Mouse (Mus musculus): Measurements from ENCODE around the gene Tgfb1. TPM values are rescaled to one million over a fixed set of nuclear protein-coding genes. Genes with fewer than 3 reads are reported as not detected.
A peak's percentile ranks its signal among the peaks of the same experiment; 100 is the strongest.
"Not testable (repeated sequence)": the region's sequence is repeated elsewhere in the genome, so short reads cannot be mapped to it uniquely, and the experiment has no call there.

Gene Tgfb1
- polyA plus RNA-seq, 1 experiment from 2014 or later: 6.1 TPM

DNA sequence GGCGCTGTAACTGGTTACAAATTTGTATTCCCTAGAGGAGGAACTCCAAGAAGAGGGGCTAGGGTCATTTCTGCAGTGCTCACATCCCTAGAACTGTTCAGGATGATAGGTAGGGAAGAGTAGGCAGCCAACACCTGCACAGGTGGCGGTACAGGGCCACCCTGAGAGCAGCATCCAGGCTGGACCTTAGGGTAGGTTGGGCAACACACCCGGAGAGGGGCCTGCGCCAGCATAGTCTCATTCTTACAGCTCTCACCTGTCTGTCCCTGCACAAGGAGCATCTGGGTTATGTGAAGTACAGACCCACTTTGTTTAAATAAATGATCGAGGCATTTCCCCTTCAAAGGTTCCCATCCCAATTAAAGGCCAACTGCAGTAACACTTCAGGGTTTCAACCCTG, 34.0 kb downstream of the Tgfb1 start:
- Histone ChIP-seq H3K27ac (ENCODE audit: low read depth) (no peak overlapping the region), H3K4me2 (ENCODE audit: low read depth, low read length) (no peak overlapping the region), H3K4me3 (ENCODE audit: low read depth, low read length) (no peak overlapping the region), H3K9ac (replicated peaks) (no peak overlapping the region), H3K36me3 (replicated peaks; ENCODE audit: insufficient read depth, low read length) (peaks cover 53% of the 10 kb centered on the region), H3K9me3 (ENCODE audit: low read length) (no peaks in the 10 kb centered on the region), H3K27me3 (ENCODE audit: insufficient read depth, low read length) (no peaks in the 10 kb centered on the region), H3K4me1 (ENCODE audit: insufficient read depth) (peaks cover 14% of the 10 kb centered on the region)
- no peak for DNase-seq
- 83% methylated on average over 5 of the region's 5 CpGs for WGBS (ENCODE audit: insufficient replicate concordance)
- no peak for ATAC-seq
- TF ChIP-seq CTCF (IDR thresholded peaks at IDR 0.05; ENCODE audit: low read depth) (no peak), EP300 (IDR thresholded peaks at IDR 0.05; ENCODE audit: low read depth) (no peak)

DNA sequence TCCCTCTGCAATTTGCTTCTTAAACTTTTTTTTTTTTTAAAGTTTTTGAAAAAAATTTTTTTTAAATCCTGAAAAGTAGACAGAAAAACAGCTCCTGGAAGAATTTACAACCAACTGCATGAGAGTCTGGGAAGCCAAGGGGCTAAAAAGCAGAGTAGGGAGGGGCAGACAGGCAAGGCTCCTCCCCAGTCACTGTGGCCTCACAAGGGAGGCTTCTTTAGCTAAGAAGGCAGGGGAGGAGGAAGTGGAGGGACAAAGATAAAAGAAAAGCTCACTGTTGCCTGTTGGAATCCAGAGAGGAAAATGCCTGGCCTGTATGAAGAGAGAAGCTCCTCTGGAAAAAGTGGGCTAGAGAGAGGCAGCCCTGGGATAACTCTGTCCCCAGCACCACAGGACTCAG, 35.0 kb downstream of the Tgfb1 start:
- H3K27me3 ChIP-seq (ENCODE audit: insufficient read depth, low read length); H3K9ac ChIP-seq (replicated peaks); DNase-seq; H3K9me3 ChIP-seq (ENCODE audit: low read length); ATAC-seq; H3K4me3 ChIP-seq (ENCODE audit: low read depth, low read length); H3K4me2 ChIP-seq (ENCODE audit: low read depth, low read length): not testable (repeated sequence)
- peaks cover 14% of the 10 kb centered on the region for H3K4me1 ChIP-seq (ENCODE audit: insufficient read depth)
- H3K27ac ChIP-seq (ENCODE audit: low read depth): peak overlapping the region; percentile 14; the same call in 1 of the 2 replicates
- H3K36me3 ChIP-seq (replicated peaks; ENCODE audit: insufficient read depth, low read length): peaks cover 60% of the 10 kb centered on the region

DNA sequence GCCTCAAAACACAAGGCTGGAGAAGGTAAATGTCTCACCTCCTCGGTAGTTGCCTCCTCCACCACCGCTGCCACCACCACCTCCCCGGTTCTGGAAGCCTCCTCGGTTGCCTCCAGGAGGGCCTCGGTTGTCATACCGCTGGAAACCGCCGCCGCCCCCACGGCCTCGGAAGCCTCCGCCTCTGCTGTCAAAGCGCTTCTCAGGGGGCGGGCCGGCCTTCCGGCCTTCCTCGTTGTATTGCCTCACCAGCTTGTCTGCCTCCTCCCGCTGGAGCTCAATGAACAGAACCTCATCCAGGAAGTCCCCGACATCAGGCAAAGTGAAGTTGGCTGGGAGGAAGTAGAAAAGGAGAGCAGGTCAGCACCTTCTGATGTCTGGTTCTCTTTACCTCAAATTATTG, 39.1 kb downstream of the Tgfb1 start:
- Histone ChIP-seq H3K27ac (ENCODE audit: low read depth) (no peak overlapping the region), H3K4me1 (ENCODE audit: insufficient read depth) (no peaks in the 10 kb centered on the region), H3K4me3 (ENCODE audit: low read depth, low read length) (no peak overlapping the region), H3K9ac (replicated peaks) (no peak overlapping the region), H3K4me2 (ENCODE audit: low read depth, low read length) (no peak overlapping the region), H3K9me3 (ENCODE audit: low read length) (no peaks in the 10 kb centered on the region), H3K36me3 (replicated peaks; ENCODE audit: insufficient read depth, low read length) (peaks cover 91% of the 10 kb centered on the region), H3K27me3 (ENCODE audit: insufficient read depth, low read length) (no peaks in the 10 kb centered on the region)
- no peak for ATAC-seq
- WGBS (ENCODE audit: insufficient replicate concordance): 72% methylated on average over 19 of the region's 19 CpGs
- TF ChIP-seq CTCF (IDR thresholded peaks at IDR 0.05; ENCODE audit: low read depth) (no peak), EP300 (IDR thresholded peaks at IDR 0.05; ENCODE audit: low read depth) (no peak)
- no peak for DNase-seq

DNA sequence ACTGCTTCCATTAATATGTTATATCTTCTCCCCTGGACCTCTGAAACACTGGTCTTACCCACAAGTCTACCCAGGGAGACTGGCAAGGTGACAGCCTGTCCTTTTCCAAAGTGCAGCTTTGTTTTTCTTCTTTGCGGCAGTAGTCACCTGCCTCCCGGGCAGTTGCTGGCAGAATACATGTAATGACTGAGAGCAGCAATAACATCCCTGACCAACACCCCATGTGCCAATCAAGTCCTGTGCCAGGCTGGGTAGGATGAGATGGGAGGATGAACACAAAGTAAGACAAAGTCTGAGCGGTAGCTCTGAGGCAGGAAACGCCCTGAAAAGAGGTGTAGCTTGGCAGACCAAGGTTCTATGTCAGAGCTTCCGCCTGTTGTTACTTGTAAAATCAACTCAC, 41.0 kb downstream of the Tgfb1 start:
- Histone ChIP-seq H3K36me3 (replicated peaks; ENCODE audit: insufficient read depth, low read length) (peaks cover 98% of the 10 kb centered on the region), H3K9me3 (ENCODE audit: low read length) (no peaks in the 10 kb centered on the region), H3K4me2 (ENCODE audit: low read depth, low read length) (no peak overlapping the region), H3K27ac (ENCODE audit: low read depth) (no peak overlapping the region), H3K9ac (replicated peaks) (no peak overlapping the region), H3K4me1 (ENCODE audit: insufficient read depth) (no peaks in the 10 kb centered on the region), H3K27me3 (ENCODE audit: insufficient read depth, low read length) (no peaks in the 10 kb centered on the region), H3K4me3 (ENCODE audit: low read depth, low read length) (no peak overlapping the region)
- no peak for ATAC-seq
- TF ChIP-seq EP300 (IDR thresholded peaks at IDR 0.05; ENCODE audit: low read depth) (no peak), CTCF (IDR thresholded peaks at IDR 0.05; ENCODE audit: low read depth) (no peak)
- WGBS (ENCODE audit: insufficient replicate concordance): 97% methylated on average over 5 of the region's 5 CpGs
- no peak for DNase-seq

DNA sequence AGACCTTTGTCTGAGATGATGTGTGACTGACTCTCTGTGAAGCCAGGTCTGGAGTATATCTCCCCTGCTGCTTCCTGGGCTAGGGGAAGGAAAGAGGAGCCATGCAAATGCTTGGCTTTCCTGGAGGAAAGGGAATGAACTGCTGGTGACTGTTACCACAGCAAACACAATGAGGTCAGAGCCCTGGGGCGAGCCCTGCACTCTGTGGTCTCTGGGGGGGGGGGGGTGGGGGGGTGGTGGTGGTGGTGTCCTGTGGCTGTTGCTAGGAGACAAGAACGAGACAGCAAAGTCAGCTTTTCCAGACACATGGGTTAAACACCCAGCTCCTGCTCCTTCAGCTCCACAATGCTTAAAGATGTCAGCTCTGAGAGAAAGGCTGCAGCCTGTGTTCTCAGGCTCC, 42.6 kb downstream of the Tgfb1 start:
- H3K9ac ChIP-seq (replicated peaks): no peak overlapping the region
- ATAC-seq (peak; percentile 33; the same call in 1 of the 2 replicates), DNase-seq (no peak)
- no peaks in the 10 kb centered on the region for H3K27me3 ChIP-seq (ENCODE audit: insufficient read depth, low read length)
- H3K27ac ChIP-seq (ENCODE audit: low read depth): no peak overlapping the region
- H3K4me2 ChIP-seq (ENCODE audit: low read depth, low read length): no peak overlapping the region
- H3K4me3 ChIP-seq (ENCODE audit: low read depth, low read length): no peak overlapping the region
- no peaks in the 10 kb centered on the region for H3K9me3 ChIP-seq (ENCODE audit: low read length)
- no peaks in the 10 kb centered on the region for H3K4me1 ChIP-seq (ENCODE audit: insufficient read depth)
- TF ChIP-seq CTCF (IDR thresholded peaks at IDR 0.05; ENCODE audit: low read depth): no peak
- TF ChIP-seq EP300 (IDR thresholded peaks at IDR 0.05; ENCODE audit: low read depth): no peak
- 59% methylated on average over 2 of the region's 2 CpGs for WGBS (ENCODE audit: insufficient replicate concordance)
- H3K36me3 ChIP-seq (replicated peaks; ENCODE audit: insufficient read depth, low read length): peaks cover 97% of the 10 kb centered on the region

DNA sequence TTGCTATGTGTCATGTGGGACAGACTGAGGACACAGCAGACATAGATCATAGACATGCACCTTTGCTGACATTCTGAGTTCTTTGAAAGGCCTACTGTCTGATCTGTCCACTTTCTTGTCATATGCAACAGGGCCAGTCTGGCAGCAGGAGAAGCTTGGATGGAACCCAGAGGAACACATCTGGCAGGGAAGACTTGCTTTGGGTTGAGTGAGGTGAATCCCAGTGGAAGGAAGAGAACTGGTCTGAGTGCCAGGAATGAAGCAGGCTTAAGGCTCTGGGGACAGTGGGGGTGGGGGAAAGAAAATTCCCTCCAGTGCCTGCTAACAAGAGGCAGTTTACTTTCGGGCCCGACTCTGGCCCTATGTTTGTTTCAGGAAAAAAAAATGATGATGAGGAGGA, 43.1 kb downstream of the Tgfb1 start:
- H3K36me3 ChIP-seq (replicated peaks; ENCODE audit: insufficient read depth, low read length): peaks cover 97% of the 10 kb centered on the region
- no peaks in the 10 kb centered on the region for H3K9me3 ChIP-seq (ENCODE audit: low read length)
- DNase-seq (no peak), ATAC-seq (no peak)
- H3K9ac ChIP-seq (replicated peaks): no peak overlapping the region
- H3K4me1 ChIP-seq (ENCODE audit: insufficient read depth): no peaks in the 10 kb centered on the region
- TF ChIP-seq EP300 (IDR thresholded peaks at IDR 0.05; ENCODE audit: low read depth): no peak
- no peak for TF ChIP-seq CTCF (IDR thresholded peaks at IDR 0.05; ENCODE audit: low read depth)
- 95% methylated on average over 2 of the region's 2 CpGs for WGBS (ENCODE audit: insufficient replicate concordance)
- no peak overlapping the region for H3K4me2 ChIP-seq (ENCODE audit: low read depth, low read length)
- no peaks in the 10 kb centered on the region for H3K27me3 ChIP-seq (ENCODE audit: insufficient read depth, low read length)
- H3K27ac ChIP-seq (ENCODE audit: low read depth): no peak overlapping the region
- no peak overlapping the region for H3K4me3 ChIP-seq (ENCODE audit: low read depth, low read length)
